Mouse (Mus musculus) lung, postnatal 4 days (tissue): ENCODE measurements around the gene Gm906.
A peak's percentile ranks its signal among the peaks of the same experiment; 100 is the strongest.
"Not testable (repeated sequence)": the region's sequence is repeated elsewhere in the genome, so short reads cannot be mapped to it uniquely, and the experiment has no call there.

ENCODE experiments used
- DNase-seq, 2 experiments: peaks; one replicate each; pipeline ENCODE4 v3.0.0; 2021

The Gm906 gene

DNA sequence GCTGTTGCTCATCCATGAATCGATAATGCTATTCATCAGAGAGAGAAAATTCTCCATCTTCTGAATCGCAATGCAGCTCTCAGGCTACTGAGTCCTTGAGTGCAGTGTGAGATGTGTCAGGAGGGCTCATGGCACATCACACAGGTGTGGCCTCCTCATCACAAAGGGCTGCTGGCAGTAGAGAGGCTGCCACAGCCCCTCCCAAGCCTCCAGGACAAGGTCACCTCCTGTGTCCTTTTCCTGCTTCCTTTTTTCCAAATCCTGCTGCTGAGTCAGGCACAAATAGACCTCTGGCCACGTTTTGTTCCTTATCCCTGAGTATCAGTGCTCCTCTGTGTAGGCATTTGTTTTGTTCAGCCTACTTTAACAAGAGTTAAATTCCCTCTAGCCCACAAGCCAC, at the start of gene Gm906:
TSS of gene Gm906 (minus strand) at position 101 of the 400 bp plus-strand sequence.
- not testable (repeated sequence) for DNase-seq

GRCm38 (mm10) chr13:50283308-50283707, 33.2 kb upstream of the Gm906 start:
- not testable (repeated sequence) for DNase-seq

GRCm38 (mm10) chr13:50236487-50236886, 13.6 kb downstream of the Gm906 start:
- no peak for DNase-seq

DNA sequence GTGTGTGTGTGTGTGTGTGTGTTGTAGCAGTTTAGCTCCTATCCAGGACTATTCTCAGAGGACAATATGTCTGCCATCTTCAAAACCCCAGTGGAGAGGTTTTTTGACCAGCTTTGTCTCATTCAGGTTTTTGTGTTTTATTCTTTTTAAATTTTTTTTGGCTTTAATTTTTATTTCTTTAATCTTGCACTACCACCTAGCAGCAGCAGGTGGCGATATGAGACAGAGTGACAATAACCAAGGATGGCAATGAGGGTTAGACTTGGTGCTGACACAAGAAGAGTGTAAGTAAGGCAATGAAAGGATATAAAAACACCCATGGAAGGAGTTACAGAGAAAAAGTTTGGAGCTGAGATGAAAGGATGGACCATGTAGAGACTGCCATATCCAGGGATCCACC, 38.3 kb downstream of the Gm906 start:
- DNase-seq: not testable (repeated sequence)

GRCm38 (mm10) chr13:50210191-50210590, 39.9 kb downstream of the Gm906 start:
- not testable (repeated sequence) for DNase-seq

DNA sequence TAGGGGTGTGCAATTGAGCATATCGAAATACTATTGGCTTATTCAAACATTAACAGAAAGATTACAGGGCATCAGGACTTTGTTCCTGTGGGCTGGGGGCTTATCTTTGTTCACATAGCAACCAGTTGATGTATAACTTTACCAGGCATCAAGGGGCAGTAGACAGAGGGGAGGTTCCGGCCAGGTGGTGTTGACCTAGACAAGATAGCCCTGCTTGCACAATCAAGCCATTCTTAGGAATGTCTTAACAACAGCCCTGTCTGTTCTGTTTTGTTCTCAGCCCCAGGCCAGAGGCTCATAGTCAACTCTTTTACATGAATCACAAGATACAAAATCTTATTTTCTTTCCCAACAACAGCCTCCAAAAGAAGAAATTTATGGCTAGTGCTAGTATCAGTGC, 40.5 kb downstream of the Gm906 start:
- not testable (repeated sequence) for DNase-seq

- peak in 1 of 2 experiments; percentile 23 for DNase-seq
Observed at GRCm38 (mm10) chr13:50207966-50208365, 42.1 kb downstream of the Gm906 start.

GRCm38 (mm10) chr13:50196831-50197230, 53.3 kb downstream of the Gm906 start:
- DNase-seq: not testable (repeated sequence)
